Mouse (Mus musculus) intestine, embryonic 14.5 days (tissue): ENCODE results near the gene Slc25a54. TPM values are rescaled to one million over a fixed set of nuclear protein-coding genes. Genes with fewer than 3 reads are reported as not detected.

Experiments used
- ATAC-seq: fragments of 200-750 bp; cut with Nextera tagmentation; replicated peaks from 2 replicates; pipeline ENCODE4 v1.8.0; 2017; ENCODE audit warnings: low read depth, moderate number of reproducible peaks, moderate TSS enrichment, moderate library complexity; ENCODE audit not compliant: low FRiP score, low TSS enrichment
- DNase-seq: peaks from one replicate; pipeline ENCODE4 v3.0.0-alpha.2; 2018; ENCODE audit warnings: low spot score
- H3K27ac ChIP-seq: fragments of 300-500 bp; sonication (generic); 2 replicates; pipeline ENCODE4 v1.5.1; 2014; ENCODE audit warnings: low read depth, mild to moderate bottlenecking, control low read depth
- H3K27me3 ChIP-seq: fragments of 300-500 bp; sonication (generic); replicated peaks from 2 replicates; pipeline ENCODE4 v1.6.1; 2014; ENCODE audit warnings: low read length, control low read depth; ENCODE audit not compliant: control insufficient read depth, insufficient read depth
- H3K36me3 ChIP-seq: fragments of 300-500 bp; sonication (generic); 2 replicates; pipeline ENCODE4 v1.6.1; 2014; ENCODE audit warnings: low read length, control low read depth; ENCODE audit not compliant: control insufficient read depth, insufficient read depth
- H3K4me1 ChIP-seq: fragments of 300-500 bp; sonication (generic); replicated peaks from 2 replicates; pipeline ENCODE4 v1.6.1; 2014; ENCODE audit warnings: low read length, control low read depth, mixed read lengths; ENCODE audit not compliant: control insufficient read depth, insufficient read depth
- H3K4me2 ChIP-seq: fragments of 300-500 bp; sonication (generic); 2 replicates; pipeline ENCODE4 v1.6.1; 2014; ENCODE audit warnings: low read length
- H3K4me3 ChIP-seq: fragments of 300-500 bp; sonication (generic); 2 replicates; pipeline ENCODE4 v1.5.1; 2014; ENCODE audit warnings: low read depth, low read length, control low read depth, mixed read lengths
- H3K9ac ChIP-seq: fragments of 300-500 bp; sonication (generic); 2 replicates; pipeline ENCODE4 v1.6.1; 2014; ENCODE audit warnings: mild to moderate bottlenecking, low read length
- H3K9me3 ChIP-seq: fragments of 300-500 bp; sonication (generic); 2 replicates; pipeline ENCODE4 v1.6.1; 2016; ENCODE audit warnings: low read length, control low read depth; ENCODE audit not compliant: control insufficient read depth
- WGBS: fragments of 180-500 bp; shearing (Covaris S2); extraction: QIAGEN DNeasy Blood & Tissue Kit; methylation state at CpG from one replicate; pipeline ENCODE4 v1.1.7; 2014; 5-methylcytosine and 5-hydroxymethylcytosine counted together
- polyA plus RNA-seq: library from polyadenylated mRNA; unstranded; fragments of >200 nt; fragmentation: Nextera tagmentation; extraction: Ambion mirVana; gene quantifications from 2 replicates; pipeline ENCODE4 v1.2.1, GENCODE M21; 2014

Slc25a54 gene
- not detected in 2 replicates for polyA plus RNA-seq

- H3K27me3 ChIP-seq, result no peaks in the 10 kb centered on the region
- H3K4me3 ChIP-seq, result no peak within 1 kb of the TSS
- no peaks in the 10 kb centered on the region for H3K4me1 ChIP-seq
- H3K9ac ChIP-seq, result no peak within 1 kb of the TSS
- no peak for DNase-seq
- no peaks in the 10 kb centered on the region for H3K9me3 ChIP-seq
- no peak within 1 kb of the TSS for H3K27ac ChIP-seq
- no peak for ATAC-seq
- 93% methylated on average over 17 of the region's 17 CpGs for WGBS
- H3K4me2 ChIP-seq, result no peak within 1 kb of the TSS
- H3K36me3 ChIP-seq, result no peaks in the 10 kb centered on the region
Observed at GRCm38 (mm10) chr3:109080169-109080568, at the start of gene Slc25a54. Gene Slc25a54 (plus strand): TSS chr3:109080469.

- no peaks in the 10 kb centered on the region for H3K9me3 ChIP-seq
- no peak overlapping the region; the same call in 1 of the 2 replicates for H3K27ac ChIP-seq
- H3K27me3 ChIP-seq, result no peaks in the 10 kb centered on the region
- H3K4me3 ChIP-seq, result no peak overlapping the region
- DNase-seq, result no peak
- H3K9ac ChIP-seq, result no peak overlapping the region
- 34% methylated on average over 6 of the region's 6 CpGs for WGBS
- peaks cover 15% of the 10 kb centered on the region for H3K4me1 ChIP-seq
- H3K4me2 ChIP-seq, result no peak overlapping the region
- H3K36me3 ChIP-seq, result no peaks in the 10 kb centered on the region
- ATAC-seq, result no peak
Observed at GRCm38 (mm10) chr3:109030817-109031216, 49.5 kb upstream of the Slc25a54 start.

- no peak for DNase-seq
- Histone ChIP-seq H3K4me2 (no peak overlapping the region), H3K27me3 (no peaks in the 10 kb centered on the region), H3K4me1 (peaks cover 12% of the 10 kb centered on the region), H3K9me3 (no peaks in the 10 kb centered on the region), H3K4me3 (no peak overlapping the region), H3K36me3 (no peaks in the 10 kb centered on the region), H3K9ac (no peak overlapping the region), H3K27ac (no peak overlapping the region)
- no peak for ATAC-seq
- WGBS, result 77% methylated on average over 3 of the region's 3 CpGs
Observed at GRCm38 (mm10) chr3:109031626-109032025, 48.6 kb upstream of the Slc25a54 start.

GRCm38 (mm10) chr3:109032306-109032705, 48.0 kb upstream of the Slc25a54 start:
- Histone ChIP-seq H3K9me3 (no peaks in the 10 kb centered on the region), H3K27me3 (no peaks in the 10 kb centered on the region), H3K4me2 (no peak overlapping the region), H3K9ac (no peak overlapping the region), H3K4me3 (no peak overlapping the region), H3K4me1 (peaks cover 12% of the 10 kb centered on the region), H3K27ac (no peak overlapping the region), H3K36me3 (no peaks in the 10 kb centered on the region)
- DNase-seq (no peak), ATAC-seq (no peak)
- WGBS, result 45% methylated on average over 2 of the region's 2 CpGs

- Histone ChIP-seq H3K27ac (no peak overlapping the region), H3K4me1 (peaks cover 12% of the 10 kb centered on the region), H3K36me3 (no peaks in the 10 kb centered on the region), H3K27me3 (no peaks in the 10 kb centered on the region), H3K9me3 (no peaks in the 10 kb centered on the region), H3K4me3 (no peak overlapping the region), H3K4me2 (no peak overlapping the region), H3K9ac (no peak overlapping the region)
- 78% methylated on average over 1 of the region's 1 CpGs for WGBS
- DNase-seq, result no peak
- no peak for ATAC-seq
Observed at GRCm38 (mm10) chr3:109034411-109034810, 45.9 kb upstream of the Slc25a54 start.

GRCm38 (mm10) chr3:109040908-109041307, 39.4 kb upstream of the Slc25a54 start:
- Histone ChIP-seq H3K36me3 (no peaks in the 10 kb centered on the region), H3K27ac (no peak overlapping the region), H3K9me3 (no peaks in the 10 kb centered on the region), H3K27me3 (no peaks in the 10 kb centered on the region), H3K4me1 (no peaks in the 10 kb centered on the region), H3K4me3 (no peak overlapping the region), H3K4me2 (no peak overlapping the region), H3K9ac (no peak overlapping the region)
- ATAC-seq (no peak), DNase-seq (no peak)
- 90% methylated on average over 4 of the region's 4 CpGs for WGBS

GRCm38 (mm10) chr3:109043395-109043794, 36.9 kb upstream of the Slc25a54 start:
- no peaks in the 10 kb centered on the region for H3K27me3 ChIP-seq
- H3K9me3 ChIP-seq, result no peaks in the 10 kb centered on the region
- H3K4me3 ChIP-seq, result no peak overlapping the region
- WGBS, result 82% methylated on average over 7 of the region's 7 CpGs
- H3K4me2 ChIP-seq, result no peak overlapping the region
- H3K9ac ChIP-seq, result no peak overlapping the region
- H3K27ac ChIP-seq, result no peak overlapping the region
- ATAC-seq, result no peak
- no peaks in the 10 kb centered on the region for H3K36me3 ChIP-seq
- H3K4me1 ChIP-seq, result no peaks in the 10 kb centered on the region; the same call in 1 of the 2 replicates
- DNase-seq, result no peak

GRCm38 (mm10) chr3:109046428-109046827, 33.8 kb upstream of the Slc25a54 start:
- DNase-seq (no peak), ATAC-seq (no peak)
- no peak overlapping the region for H3K4me2 ChIP-seq
- no peaks in the 10 kb centered on the region for H3K27me3 ChIP-seq
- no peaks in the 10 kb centered on the region for H3K9me3 ChIP-seq
- no peaks in the 10 kb centered on the region for H3K36me3 ChIP-seq
- no peak overlapping the region for H3K27ac ChIP-seq
- no peak overlapping the region for H3K4me3 ChIP-seq
- WGBS, result 92% methylated on average over 3 of the region's 3 CpGs
- no peak overlapping the region for H3K9ac ChIP-seq
- peaks cover 4% of the 10 kb centered on the region; the same call in 1 of the 2 replicates for H3K4me1 ChIP-seq

GRCm38 (mm10) chr3:109047707-109048283, 32.5 kb upstream of the Slc25a54 start:
- 42% methylated on average over 6 of the region's 6 CpGs for WGBS
- Histone ChIP-seq H3K9ac (no peak overlapping the region), H3K4me3 (no peak overlapping the region), H3K4me1 (peaks cover 4% of the 10 kb centered on the region; the same call in 1 of the 2 replicates), H3K27ac (no peak overlapping the region), H3K4me2 (no peak overlapping the region), H3K36me3 (no peaks in the 10 kb centered on the region), H3K9me3 (no peaks in the 10 kb centered on the region), H3K27me3 (no peaks in the 10 kb centered on the region)
- DNase-seq, result no peak
- no peak; the same call in 1 of the 2 replicates for ATAC-seq
